Mouse (Mus musculus): ENCODE data around the gene Tdrd9.
"Not testable (repeated sequence)": the region's sequence is repeated elsewhere in the genome, so short reads cannot be mapped to it uniquely, and the experiment has no call there.

The Tdrd9 gene

DNA sequence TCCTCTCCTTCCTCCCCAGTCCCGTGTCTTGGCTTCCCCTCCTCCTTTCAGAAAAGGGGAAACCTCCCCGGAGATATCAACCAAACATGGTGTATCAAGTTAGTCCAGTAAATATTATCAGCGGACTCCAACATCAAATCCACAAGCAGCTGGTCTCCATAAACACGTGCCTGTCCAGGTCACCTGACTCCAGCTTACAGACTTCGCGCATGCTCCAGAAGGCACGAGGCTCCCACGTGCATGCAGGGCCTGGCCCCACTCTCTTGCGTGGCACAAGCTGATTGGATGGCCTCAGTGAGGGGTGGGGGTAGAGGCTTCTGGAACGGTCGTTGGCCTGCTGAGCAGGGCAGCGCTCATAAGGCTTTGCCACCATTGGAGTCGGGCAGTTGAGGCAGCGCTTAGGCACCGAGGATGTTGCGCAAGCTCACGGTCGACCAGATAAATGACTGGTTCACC, at the start of gene Tdrd9:
Gene Tdrd9 (plus strand): TSS at position 329 of the 456 bp plus-strand sequence.
- DNase-seq (ENCODE audit: low spot score in 2 of 2), result no peak

DNA sequence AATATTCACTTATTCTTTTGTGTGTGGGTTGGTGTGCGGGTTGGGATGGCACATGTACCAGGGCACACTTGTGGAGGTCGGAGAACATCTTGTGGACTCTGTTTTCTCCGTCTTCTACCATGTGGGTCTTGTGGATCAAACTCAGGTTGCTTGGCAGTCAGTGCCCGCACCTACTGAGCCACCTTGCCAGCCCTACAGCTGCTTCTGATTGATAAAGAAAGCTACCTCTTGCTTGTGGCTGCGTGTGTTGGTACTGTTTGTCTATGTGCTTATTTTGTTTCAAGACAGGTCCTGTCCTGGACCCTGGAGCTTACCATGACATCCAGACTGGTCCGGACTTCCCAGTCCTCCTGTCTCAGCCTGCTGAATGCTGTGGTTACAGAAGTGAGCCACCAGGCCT, 48.2 kb upstream of the Tdrd9 start:
- no peak for DNase-seq (ENCODE audit: low spot score in 2 of 2)

DNA sequence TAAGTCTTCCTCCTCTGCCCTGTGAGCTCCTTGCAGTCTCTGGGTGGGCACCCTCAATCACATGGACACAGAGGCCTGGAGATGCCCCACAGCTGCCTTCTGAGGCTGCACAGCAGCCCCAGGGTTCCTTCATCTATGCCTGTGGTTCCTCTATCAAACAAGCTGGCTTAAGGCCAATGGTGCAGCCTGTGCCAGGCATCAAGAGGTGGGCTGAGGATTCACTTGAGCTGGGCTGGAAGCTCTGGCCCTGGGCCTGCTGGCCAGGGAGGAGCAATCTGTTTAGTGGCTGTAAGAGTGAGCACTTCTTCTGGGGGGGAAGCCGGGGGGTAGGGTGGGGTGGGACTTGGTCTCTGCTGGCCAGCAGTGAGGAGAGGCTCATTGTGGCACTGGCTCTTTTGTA, 44.0 kb upstream of the Tdrd9 start:
- no peak for DNase-seq (ENCODE audit: low spot score in 2 of 2)

DNA sequence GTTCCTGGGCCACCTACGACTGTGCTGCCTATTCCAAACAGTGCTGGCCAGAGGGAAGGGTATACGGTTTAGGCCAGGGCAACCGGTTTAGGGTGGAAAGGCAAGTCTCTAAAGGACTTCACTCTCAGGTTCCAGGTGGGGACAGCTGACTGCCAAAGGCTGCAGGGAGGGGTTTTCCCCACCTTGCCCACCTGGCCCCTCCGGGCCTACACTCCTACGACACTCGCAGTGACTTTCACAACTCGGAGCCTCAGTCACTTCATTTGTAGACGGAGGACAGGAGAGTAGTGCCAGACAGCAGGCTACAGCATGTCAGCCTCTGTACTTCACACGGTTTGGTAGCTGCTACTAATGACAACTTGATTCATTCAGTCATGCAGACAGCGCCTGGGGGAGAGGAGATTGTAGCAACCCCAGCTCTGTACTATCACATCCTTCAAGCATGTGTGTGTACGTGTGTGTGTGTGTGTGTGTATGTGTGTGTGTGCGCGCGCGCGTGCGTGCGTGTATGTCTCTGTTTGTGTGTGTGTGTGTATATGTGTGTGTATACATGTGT, 42.9 kb upstream of the Tdrd9 start:
- DNase-seq (ENCODE audit: low spot score in 2 of 2), result no peak

DNA sequence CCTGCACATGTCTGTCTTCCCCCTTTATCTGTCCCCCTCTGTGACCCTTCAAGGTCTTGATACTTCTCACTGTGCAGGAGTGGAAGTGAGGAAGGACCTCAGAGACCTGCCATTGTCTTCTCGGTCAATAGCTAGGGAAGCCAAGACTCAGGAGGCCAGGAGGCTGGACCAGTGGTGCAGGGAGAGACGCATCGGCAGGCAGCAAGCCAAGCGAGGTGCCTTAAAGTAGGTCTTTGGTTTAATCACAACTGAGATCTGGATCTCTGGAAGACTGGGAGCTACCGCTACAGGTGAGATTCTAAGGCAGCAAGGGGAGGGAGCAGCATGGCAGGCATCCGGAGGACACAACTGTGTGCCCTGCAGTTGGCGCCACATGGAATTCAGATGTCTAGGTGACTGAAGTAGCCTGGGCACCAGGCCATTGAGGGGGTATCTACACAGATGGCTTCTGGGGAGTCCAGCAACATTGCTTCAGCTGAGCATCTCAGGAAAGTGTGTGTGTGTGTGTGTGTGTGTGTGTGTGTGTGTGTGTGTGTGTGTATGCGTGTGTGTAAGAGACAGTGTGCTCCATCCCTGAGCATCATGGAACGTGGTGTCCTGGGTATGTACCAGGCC, 39.8 kb upstream of the Tdrd9 start:
- no peak for DNase-seq (ENCODE audit: low spot score in 2 of 2)

DNA sequence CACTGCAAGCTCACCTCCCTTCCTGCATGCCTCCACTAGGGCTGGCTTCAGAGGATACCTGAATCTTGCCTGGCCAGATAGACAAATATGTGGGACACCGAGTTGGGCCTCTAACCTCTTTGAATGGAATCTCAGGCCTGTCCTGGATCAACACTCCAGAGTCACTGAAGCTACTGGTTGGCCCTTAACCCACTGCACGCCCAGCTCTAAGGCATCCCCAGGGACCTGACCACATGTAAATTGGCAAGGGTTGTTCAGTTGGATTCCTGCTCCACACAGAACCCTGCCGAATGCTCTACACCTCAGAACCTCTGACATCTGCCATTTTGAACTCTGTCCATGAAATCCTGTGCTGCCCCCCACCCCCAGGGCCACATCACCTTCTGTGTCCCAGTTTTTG, 38.8 kb upstream of the Tdrd9 start:
- no peak for DNase-seq (ENCODE audit: low spot score in 2 of 2)

DNA sequence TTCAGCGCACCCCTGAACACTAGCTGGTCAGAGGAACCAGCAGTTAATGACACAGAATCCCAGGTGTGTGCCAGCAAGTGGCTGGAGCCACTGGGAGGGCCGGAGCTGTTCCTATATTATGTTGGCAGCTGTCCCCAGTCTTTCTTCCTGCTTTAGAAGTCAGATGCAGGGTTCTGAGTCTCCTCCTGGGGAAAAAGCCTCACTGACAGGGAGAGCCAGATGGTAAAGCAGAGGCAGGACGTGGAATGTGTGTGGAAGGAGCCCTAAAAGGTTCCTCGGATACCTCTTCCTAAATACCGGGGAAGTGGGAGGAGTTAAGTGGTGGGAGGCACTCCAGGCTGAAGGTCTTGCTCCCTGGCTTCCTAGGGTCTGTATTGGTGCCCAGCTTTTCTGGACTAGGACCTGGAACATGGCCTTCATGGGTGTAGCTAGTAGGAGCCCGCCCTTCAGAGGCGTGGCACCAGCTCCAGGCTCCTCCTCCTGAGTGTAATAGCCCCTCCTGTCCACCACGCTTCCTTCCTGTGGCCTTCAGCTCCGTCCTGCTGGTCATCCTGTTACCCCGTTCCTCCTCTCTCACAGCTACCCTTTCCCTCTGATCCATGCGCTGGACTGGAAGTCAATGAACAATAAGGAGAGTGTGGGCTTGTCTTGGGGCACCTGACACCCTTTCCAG, 38.2 kb upstream of the Tdrd9 start:
- no peak for DNase-seq (ENCODE audit: low spot score in 2 of 2)

DNA sequence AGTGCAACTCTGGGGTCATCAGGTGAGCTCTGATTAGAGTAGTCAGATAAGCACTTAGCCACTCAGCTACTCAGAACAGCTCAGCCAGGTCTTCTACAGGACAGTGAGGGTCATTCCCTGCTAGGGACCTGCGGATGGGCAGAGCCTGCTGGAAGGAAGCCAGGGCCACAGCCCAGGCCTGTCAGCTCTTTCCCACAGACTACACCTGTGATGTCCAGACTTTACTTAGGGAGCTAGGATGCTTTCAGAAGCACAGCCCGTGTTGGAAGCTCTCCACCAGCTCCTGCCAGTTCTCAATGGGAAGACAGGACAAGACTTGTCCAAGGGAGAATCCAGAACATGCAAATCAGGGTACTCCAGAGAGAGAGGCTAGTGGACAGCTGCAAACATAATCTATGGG, 37.4 kb upstream of the Tdrd9 start:
- DNase-seq (ENCODE audit: low spot score in 2 of 2), result no peak

DNA sequence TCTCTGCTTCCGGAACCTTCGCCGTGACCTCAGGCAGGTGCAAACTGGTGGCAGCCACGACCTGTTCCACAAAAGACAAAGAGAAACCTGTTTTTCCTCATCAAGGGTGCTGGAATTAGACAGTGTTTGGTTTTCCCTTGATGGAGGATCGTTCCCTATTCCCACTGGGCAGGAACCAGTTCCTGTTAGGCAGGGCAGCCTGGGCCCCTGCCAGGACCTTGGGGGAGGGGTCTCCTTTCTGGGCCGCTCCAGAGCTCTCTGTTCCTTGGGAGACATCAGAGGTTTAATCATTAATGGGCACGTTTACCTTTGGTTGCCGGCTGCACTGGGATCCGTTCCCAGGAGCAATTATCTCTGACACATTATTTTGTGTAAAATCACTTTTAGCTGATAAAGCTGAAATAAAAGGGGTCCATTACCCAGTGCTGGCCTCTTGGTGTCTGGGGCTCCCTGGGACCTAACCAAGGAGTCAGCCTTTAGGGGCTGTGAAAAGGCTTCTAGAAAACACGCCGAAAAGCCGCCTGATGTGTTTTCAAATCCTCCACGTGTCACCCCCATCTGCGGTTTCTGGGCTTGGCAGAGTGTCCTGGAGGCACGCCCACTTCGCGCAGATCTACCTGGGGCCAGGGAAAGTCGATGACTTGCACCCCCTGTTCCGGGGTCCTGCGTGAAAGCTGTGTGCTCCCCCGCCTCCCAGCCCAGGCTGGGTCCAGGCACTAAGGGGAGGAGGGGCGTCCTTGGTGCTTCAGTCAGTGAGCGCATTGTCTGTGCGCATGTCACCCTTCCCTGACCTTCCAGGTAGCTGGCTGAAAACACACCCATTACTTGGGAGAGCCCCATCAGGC, 34.4 kb upstream of the Tdrd9 start:
- peak in 1 of 2 experiments; percentile 46 for DNase-seq (ENCODE audit: low spot score in 2 of 2)

DNA sequence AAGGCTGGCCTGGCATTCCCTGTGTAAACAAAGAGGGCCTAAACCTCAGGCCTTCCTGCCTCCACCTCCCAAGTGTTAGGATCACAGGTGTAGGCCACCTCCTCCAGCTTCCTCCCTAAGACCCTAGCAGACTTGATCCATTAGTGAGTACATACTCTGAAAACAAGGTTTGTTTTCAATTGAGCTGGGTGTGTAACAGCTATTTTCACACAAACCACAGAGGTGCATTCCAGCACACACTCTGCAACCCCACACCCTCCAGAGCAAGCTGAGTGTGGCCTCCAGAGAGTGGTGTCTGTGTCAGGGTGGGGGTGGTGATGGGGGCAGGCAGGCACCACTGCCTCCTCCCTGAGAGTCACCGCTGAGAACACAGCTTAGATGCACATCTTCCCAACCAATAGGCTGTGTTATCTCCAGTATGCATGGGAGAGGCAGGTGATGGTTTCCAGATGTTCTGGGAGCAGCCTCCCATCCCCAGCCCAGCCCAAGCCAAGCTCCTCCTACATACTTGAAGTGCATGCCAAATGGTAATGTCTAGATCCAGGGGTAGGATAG, 32.7 kb upstream of the Tdrd9 start:
- no peak for DNase-seq (ENCODE audit: low spot score in 2 of 2)

DNA sequence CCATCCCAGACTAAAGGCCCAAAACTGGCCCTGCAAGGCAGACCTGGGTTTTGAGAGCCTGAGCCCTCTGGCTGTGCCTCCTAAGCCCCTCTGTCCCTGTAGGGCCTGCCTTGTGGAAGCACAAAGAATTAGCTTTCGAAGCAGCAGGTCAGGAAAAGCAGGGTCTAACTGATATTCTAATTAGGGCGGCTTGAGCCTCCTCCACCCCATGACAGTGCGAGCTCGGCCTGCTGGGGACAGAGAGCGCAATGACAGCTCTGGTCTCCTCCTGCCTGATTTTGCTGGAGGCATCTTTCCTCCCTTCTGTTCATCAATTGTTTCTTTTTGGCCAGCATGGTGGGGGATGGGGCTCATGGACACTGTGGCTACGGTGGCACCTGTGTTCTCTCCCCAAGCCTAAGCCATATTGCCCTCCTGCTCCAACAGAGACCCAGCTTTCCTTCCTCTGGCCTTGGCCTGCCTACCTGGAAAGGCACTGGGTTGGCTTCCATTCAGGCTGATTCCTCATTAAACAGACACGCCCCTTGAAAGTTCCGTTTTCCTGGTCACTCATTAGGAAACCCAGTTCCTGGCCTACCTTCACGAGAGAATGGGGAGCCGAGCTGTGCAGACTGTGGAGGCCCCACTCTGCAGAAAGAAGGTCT, 27.8 kb upstream of the Tdrd9 start:
- no peak for DNase-seq (ENCODE audit: low spot score in 2 of 2)

DNA sequence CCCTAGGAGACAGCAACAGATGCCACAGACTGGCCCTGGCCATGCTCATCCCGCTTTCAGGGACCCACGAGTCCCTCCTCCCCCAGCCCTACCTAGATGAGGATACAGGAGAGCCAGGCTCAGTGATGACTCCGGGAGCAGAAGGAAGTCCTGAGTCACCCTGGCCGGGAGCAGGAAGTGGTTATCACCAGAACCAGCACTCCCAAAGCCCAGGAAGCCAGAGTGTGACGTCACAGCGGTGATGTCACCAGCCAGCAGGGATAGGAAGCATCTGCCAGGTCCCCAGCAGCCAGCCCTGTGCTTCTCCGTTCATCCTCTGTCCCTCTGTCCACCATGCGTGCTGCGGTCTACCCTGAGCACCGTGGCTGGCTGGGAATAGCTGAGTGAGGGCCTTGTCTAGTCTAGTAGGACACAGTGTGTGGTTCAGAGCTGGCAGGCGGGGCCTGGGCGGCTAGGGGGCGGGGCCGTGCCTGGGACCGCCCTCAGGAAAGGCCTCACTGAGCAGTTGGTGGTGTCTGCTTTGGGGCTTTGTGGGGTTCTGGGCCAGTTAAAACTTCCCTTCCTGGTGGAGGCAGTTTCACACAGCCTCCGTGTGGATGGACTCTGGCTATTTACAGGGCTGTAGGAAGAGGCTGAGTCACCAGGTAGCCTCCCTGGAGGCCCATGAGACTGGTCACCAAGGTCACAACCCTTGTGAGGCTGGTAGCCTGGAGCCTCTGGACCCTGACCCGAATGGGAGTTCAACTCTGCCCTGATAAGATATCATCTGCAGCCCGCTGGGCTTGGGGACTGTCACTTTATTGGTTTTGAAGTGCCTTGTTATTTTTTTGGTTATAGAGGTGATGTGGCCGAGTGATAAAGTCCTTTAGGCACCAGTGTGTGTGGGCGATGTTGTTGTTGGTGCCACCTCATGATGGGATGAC, 27.0 kb upstream of the Tdrd9 start:
- DNase-seq (ENCODE audit: low spot score in 2 of 2), result not testable (repeated sequence)

DNA sequence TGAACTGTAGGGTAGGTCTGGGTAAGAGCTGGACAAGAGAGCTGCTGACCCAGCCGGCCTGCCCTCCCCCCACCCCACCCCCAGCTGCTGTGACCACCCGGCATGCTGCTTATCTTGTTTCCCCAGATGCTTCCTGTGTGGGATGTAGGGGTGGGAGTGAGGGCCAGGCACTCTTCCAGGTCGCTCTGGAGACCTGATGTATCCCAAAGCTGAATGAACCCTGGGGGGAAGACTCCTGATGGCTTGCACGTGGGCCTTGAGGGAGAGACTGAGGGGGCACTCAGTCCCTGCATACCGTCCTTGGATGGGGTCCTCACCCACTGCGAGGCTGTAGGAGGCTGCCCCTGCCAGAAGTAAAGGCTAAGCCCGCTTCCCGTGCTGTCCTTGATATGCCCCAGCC, 26.2 kb upstream of the Tdrd9 start:
- no peak for DNase-seq (ENCODE audit: low spot score in 2 of 2)

DNA sequence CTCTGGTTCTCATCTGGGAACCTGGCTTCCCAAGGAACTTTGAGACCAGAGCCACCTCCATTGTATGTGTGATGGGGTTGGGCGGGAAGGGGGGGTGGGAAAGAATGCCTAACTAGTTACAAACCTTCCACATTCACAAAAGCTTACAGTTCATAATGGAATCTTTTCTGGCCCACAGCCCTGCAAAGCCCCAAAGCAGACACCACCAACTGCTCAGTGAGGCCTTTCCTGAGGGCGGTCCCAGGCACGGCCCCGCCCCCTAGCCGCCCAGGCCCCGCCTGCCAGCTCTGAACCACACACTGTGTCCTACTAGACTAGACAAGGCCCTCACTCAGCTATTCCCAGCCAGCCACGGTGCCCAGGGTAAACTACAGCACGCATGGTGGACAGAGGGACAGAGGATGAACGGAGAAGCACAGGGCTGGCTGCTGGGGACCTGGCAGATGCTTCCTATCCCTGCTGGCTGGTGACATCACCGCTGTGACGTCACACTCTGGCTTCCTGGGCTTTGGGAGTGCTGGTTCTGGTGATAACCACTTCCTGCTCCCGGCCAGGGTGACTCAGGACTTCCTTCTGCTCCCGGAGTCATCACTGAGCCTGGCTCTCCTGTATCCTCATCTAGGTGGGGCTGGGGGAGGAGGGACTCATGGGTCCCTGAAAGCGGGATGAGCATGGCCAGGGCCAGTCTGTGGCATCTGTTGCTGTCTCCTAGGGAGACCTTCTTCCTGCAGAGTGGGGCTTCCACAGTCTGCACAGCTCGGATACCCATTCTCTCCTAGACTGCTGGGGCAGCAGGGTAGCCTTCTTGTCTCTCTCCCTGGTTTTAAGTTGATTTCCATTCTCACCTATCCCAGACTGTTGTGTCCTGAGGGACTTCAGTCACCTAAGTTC, 25.3 kb upstream of the Tdrd9 start:
- not testable (repeated sequence) for DNase-seq (ENCODE audit: low spot score in 2 of 2)

DNA sequence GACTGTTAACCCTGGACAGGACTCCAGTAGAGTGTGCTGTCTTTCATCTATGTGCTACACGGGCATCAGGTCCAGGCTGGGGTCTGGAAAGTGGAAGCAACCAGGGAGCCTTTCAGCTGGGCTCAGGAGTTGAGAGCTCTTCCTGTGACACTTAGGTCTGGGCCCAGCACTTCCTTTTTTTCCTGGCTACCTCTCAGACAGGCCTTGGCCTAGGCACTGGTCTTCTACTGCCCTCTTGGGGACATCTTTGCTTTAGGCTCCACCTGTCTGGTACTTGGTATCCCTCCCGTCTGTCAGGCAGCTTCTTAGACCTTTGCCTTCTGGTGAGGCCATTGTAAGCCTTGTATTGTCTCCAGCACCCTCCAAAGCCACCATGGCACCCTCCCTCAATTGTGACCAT, 24.6 kb upstream of the Tdrd9 start:
- peak in 1 of 2 experiments; percentile 44 for DNase-seq (ENCODE audit: low spot score in 2 of 2)

DNA sequence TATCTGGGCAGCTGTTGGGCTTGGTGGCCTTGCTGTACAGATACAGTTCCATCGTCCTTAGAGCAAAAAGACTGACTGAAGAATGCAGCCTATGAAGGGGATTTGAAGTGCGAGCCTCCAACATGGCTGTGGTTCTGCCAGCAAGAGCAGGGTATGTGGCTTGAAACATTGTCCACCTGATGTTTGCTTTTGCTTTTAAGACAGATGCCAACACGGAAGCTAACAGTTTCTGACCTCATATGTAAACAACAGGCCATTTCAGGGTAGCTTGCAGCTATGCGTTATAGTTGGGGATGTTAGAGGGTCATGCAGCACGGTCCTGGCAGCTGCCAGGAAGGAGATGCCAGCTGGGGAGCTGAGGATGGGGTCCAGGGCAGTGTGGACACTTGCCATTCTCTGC, 20.9 kb upstream of the Tdrd9 start:
- DNase-seq (ENCODE audit: low spot score in 2 of 2), result no peak

DNA sequence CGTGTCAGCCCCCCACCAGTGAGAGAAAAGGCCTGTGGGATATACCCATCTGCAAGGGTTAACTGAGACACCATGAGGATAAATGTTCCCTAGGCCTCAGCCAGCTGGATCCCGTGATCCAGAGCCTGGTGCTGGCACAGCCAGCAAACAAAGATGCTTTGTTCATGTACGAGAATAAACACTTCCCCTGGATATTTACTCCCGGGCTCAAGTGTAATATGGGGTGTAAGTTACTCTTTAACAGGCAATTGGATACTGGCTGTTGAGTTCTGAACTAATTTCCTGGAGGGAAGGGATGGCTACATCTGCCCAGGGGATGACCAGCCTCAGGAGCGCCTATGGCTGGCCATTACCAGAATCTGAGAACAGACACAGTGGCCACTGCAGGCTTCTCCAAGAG, 19.7 kb upstream of the Tdrd9 start:
- no peak for DNase-seq (ENCODE audit: low spot score in 2 of 2)

DNA sequence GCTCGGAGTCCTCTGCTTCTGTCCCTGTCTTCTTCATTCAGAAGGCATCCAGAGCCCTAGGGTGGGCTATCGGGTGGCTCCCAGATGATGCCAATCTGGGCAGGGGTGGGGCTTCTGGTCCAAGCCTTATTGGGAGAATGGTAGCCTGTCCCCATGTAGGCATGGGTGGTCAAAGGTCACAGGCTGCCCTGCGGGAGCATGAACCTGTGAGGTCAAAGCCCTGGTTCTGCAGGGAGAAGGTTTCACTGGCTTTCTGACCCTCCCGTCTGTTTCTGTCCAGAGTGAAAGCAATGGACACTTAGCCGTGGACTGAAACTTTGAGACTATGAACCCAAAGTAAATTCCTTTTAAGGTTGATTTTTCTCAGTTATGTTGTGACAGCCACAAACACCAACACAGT, 15.2 kb upstream of the Tdrd9 start:
- DNase-seq (ENCODE audit: low spot score in 2 of 2), result no peak

DNA sequence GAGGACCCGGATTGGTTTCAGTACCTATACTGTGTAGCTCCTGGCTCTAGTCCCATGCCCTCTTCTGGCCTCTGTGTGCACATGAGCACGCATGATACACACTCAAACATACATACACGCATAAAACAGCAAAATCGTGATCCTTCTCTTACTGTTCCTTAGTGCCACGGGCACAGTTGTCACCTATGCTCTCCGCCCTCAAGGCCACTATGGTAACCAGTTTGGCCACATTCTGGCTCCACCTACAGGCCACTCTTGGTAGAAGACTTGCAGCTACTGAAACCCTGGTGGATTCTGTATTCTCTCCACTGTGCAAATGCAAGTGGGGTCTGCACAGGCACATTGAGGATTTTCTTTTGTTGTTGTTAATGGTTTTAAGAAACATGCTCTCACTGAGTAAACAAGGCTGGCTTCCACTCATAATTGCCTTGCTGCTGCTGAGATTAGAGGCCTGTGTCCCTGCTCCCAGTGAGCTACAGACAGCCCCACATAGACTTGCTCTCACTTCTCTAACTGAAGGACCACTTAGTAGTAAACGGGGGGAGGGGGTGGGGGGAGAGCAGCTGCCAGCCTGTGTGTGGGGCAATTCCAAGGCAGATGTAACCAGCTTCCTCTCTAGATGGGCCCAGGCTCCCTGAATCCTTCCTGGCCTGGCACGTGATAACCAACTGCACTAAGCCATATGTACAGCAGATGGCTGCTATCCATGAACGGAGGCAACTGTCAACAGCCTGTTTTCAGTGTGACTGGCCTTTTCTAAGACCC, 13.1 kb upstream of the Tdrd9 start:
- peak in 1 of 2 experiments; percentile 68 for DNase-seq (ENCODE audit: low spot score in 2 of 2)

Data from frontal cortex, postnatal 10 days (tissue).